Mouse (Mus musculus): ENCODE measurements at regions not wholly inside any gene's neighbourhood (a gene's known extent, or its start where the extent isn't known, plus 50 kb on each side); places are given as distances from the start of the nearest gene placed in this dataset.

- dilution Hi-C loops (cut with MboI; ENCODE audit: extremely low pct_ligation_motif_present, extremely low pct_unique_long_range_greater_than_20kb, low sequenced_read_pairs) = no loop called here
- Histone ChIP-seq H3K4me1 (ENCODE audit: control insufficient read depth in 1 of 2, insufficient read depth in 2 of 2) (no peaks in the 10 kb centered on the region), H3K4me3 (replicated peaks in 1 of 3; ENCODE audit: low read depth in 2 of 3, low read length in 2 of 3, poor library complexity in 1 of 3) (no peak overlapping the region), H3K79me2 (replicated peaks; ENCODE audit: control insufficient read depth, extremely low read depth, insufficient read depth, poor library complexity, severe bottlenecking) (no peaks in the 10 kb centered on the region), H3K27ac (ENCODE audit: insufficient read depth, low read depth) (no peak overlapping the region), H3K9me3 (replicated peaks; ENCODE audit: low read length) (peaks cover 45% of the 10 kb centered on the region), H3K27me3 (replicated peaks) (no peaks in the 10 kb centered on the region), H3K36me3 (replicated peaks in 1 of 2; ENCODE audit: control insufficient read depth in 1 of 2, insufficient read depth in 1 of 2, low read length in 1 of 2) (no peaks in the 10 kb centered on the region), H3K4me2 (ENCODE audit: insufficient read depth, low read depth, poor library complexity, severe bottlenecking) (no peak overlapping the region), H3K9ac (ENCODE audit: insufficient read depth, low read depth) (no peak overlapping the region)
- no peak for DNase-seq (ENCODE audit: extremely low read depth)
- in situ Hi-C loops (cut with MboI; ENCODE audit: low pct_ligation_motif_present, low pct_unique_long_range_greater_than_20kb, low sequenced_read_pairs) = no loop called here
- TF ChIP-seq BHLHE40 (IDR thresholded peaks at IDR 0.05; ENCODE audit: low read depth, low read length) (no peak), UBTF (IDR thresholded peaks at IDR 0.05; ENCODE audit: low read depth, low read length) (no peak), HCFC1 (IDR thresholded peaks at IDR 0.05; ENCODE audit: low read depth, low read length) (no peak), ETS1 (conservative IDR thresholded peaks at IDR 0.05; ENCODE audit: low read depth, low read length) (no peak), ZMIZ1 (IDR thresholded peaks at IDR 0.05; ENCODE audit: low read depth, low read length) (no peak), MAZ (IDR thresholded peaks at IDR 0.05; ENCODE audit: low read depth, low read length) (no peak), TCF12 (IDR thresholded peaks at IDR 0.05; ENCODE audit: low read depth, low read length) (no peak), USF1 (IDR thresholded peaks at IDR 0.05; ENCODE audit: low read depth, low read length) (no peak), CHD1 (IDR thresholded peaks at IDR 0.05; ENCODE audit: low read depth, low read length) (no peak), NELFE (IDR thresholded peaks at IDR 0.05; ENCODE audit: low read depth, low read length) (no peak)
These were observed 557.3 kb upstream of the Tenm4 start for GRCm38 (mm10) chr7:95613736-95614135.

GRCm38 (mm10) chr7:95617370-95617769, 553.7 kb upstream of the Tenm4 start:
- no peak overlapping the region for H3K4me2 ChIP-seq (ENCODE audit: insufficient read depth, low read depth, poor library complexity, severe bottlenecking)
- H3K4me3 ChIP-seq (replicated peaks in 1 of 3; ENCODE audit: low read depth in 2 of 3, low read length in 2 of 3, poor library complexity in 1 of 3) = no peak overlapping the region
- no peaks in the 10 kb centered on the region for H3K79me2 ChIP-seq (replicated peaks; ENCODE audit: control insufficient read depth, extremely low read depth, insufficient read depth, poor library complexity, severe bottlenecking)
- H3K4me1 ChIP-seq (ENCODE audit: control insufficient read depth in 1 of 2, insufficient read depth in 2 of 2) = no peaks in the 10 kb centered on the region
- DNase-seq (ENCODE audit: extremely low read depth) = no peak
- no peak overlapping the region for H3K9ac ChIP-seq (ENCODE audit: insufficient read depth, low read depth)
- H3K27me3 ChIP-seq (replicated peaks) = no peaks in the 10 kb centered on the region
- dilution Hi-C loops (cut with MboI; ENCODE audit: extremely low pct_ligation_motif_present, extremely low pct_unique_long_range_greater_than_20kb, low sequenced_read_pairs) (no loop called here), in situ Hi-C loops (cut with MboI; ENCODE audit: low pct_ligation_motif_present, low pct_unique_long_range_greater_than_20kb, low sequenced_read_pairs) (no loop called here)
- no peaks in the 10 kb centered on the region for H3K36me3 ChIP-seq (replicated peaks in 1 of 2; ENCODE audit: control insufficient read depth in 1 of 2, insufficient read depth in 1 of 2, low read length in 1 of 2)
- TF ChIP-seq USF2 (conservative IDR thresholded peaks at IDR 0.05; ENCODE audit: low read depth, low read length) = no peak
- no peak for TF ChIP-seq POLR2A (IDR thresholded peaks at IDR 0.05; ENCODE audit: low read depth, low read length)
- no peak for TF ChIP-seq EP300 (IDR thresholded peaks at IDR 0.05; ENCODE audit: low read length)
- TF ChIP-seq MYC (IDR thresholded peaks at IDR 0.05; ENCODE audit: low read depth, low read length) = no peak
- peaks cover 24% of the 10 kb centered on the region for H3K9me3 ChIP-seq (replicated peaks; ENCODE audit: low read length)
- no peak overlapping the region for H3K27ac ChIP-seq (ENCODE audit: insufficient read depth, low read depth)

- no peak for TF ChIP-seq MAX (IDR thresholded peaks at IDR 0.05; ENCODE audit: low read length)
- TF ChIP-seq SMC3 (IDR thresholded peaks at IDR 0.05; ENCODE audit: low read depth, low read length) = no peak
- TF ChIP-seq SIN3A (IDR thresholded peaks at IDR 0.05; ENCODE audit: low read length) = no peak
- TF ChIP-seq RAD21 (IDR thresholded peaks at IDR 0.05; ENCODE audit: low read depth, low read length) = no peak
- no peak for TF ChIP-seq MAFK (IDR thresholded peaks at IDR 0.05; ENCODE audit: insufficient replicate concordance, low read length)
- no peak for TF ChIP-seq ZNF384 (IDR thresholded peaks at IDR 0.05; ENCODE audit: low read depth, low read length)
- TF ChIP-seq ZMIZ1 (IDR thresholded peaks at IDR 0.05; ENCODE audit: low read depth, low read length) = no peak
- TF ChIP-seq BHLHE40 (IDR thresholded peaks at IDR 0.05; ENCODE audit: low read depth, low read length) = no peak
- no peak for TF ChIP-seq CHD1 (IDR thresholded peaks at IDR 0.05; ENCODE audit: low read depth, low read length)
- dilution Hi-C loops (cut with MboI; ENCODE audit: extremely low pct_ligation_motif_present, extremely low pct_unique_long_range_greater_than_20kb, low sequenced_read_pairs) (no loop called here), in situ Hi-C loops (cut with MboI; ENCODE audit: low pct_ligation_motif_present, low pct_unique_long_range_greater_than_20kb, low sequenced_read_pairs) (no loop called here)
- Histone ChIP-seq H3K9me3 (replicated peaks; ENCODE audit: low read length) (peaks cover 27% of the 10 kb centered on the region), H3K9ac (ENCODE audit: insufficient read depth, low read depth) (no peak overlapping the region), H3K27me3 (replicated peaks) (no peaks in the 10 kb centered on the region), H3K4me2 (ENCODE audit: insufficient read depth, low read depth, poor library complexity, severe bottlenecking) (no peak overlapping the region), H3K79me2 (replicated peaks; ENCODE audit: control insufficient read depth, extremely low read depth, insufficient read depth, poor library complexity, severe bottlenecking) (no peaks in the 10 kb centered on the region), H3K27ac (ENCODE audit: insufficient read depth, low read depth) (no peak overlapping the region), H3K4me3 (replicated peaks in 1 of 3; ENCODE audit: low read depth in 2 of 3, low read length in 2 of 3, poor library complexity in 1 of 3) (no peak overlapping the region), H3K36me3 (replicated peaks in 1 of 2; ENCODE audit: control insufficient read depth in 1 of 2, insufficient read depth in 1 of 2, low read length in 1 of 2) (no peaks in the 10 kb centered on the region), H3K4me1 (ENCODE audit: control insufficient read depth in 1 of 2, insufficient read depth in 2 of 2) (no peaks in the 10 kb centered on the region)
- no peak for DNase-seq (ENCODE audit: extremely low read depth)
These were observed 552.9 kb upstream of the Tenm4 start for GRCm38 (mm10) chr7:95618170-95618569.
